Mouse (Mus musculus) heart, adult 11 months (tissue): ENCODE data around the gene Kcnq1.

ENCODE experiments used
- DNase-seq: peaks from one replicate; pipeline ENCODE4 v3.0.0; 2022

Gene Kcnq1

DNA sequence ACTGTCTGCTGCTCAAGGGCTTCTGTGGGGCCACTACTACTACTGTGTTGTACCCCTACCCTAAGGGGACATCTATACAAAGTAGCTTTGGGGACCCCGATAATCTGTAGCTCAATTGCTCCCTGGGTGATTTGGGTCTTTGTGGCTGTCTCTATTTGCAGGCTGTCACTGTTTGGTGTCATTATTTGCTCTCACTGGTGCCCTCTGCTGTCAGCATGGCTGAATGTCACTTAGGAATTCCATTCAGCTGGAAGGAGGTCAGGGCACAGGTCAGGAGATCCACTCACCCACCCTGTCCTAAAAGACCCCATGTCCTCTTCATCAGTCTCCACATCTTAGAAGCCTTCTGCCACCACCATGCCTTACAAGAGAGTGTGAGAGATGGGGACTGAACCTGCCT lies 32.6 kb downstream of the Kcnq1 start:
- peak; percentile 94 for DNase-seq

DNA sequence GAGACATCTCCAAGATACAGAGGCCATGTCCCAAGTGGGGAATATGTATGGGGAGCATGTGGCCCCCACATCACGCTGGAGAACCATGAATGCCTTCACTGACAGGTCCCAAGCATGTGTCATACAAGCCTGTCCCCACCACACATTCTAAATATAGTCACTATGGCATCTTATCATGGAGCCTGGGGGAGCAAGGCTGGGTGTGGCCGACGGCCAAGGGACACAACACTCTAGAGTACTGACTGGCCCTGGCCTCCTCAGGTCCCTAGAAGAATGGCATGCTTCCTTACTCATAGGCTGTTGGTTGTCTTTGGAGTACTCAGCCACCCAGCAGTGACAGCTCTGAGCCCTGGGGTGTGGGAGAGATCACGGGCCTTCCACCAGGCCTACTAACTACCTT lies 33.8 kb downstream of the Kcnq1 start:
- peak; percentile 98 for DNase-seq

DNA sequence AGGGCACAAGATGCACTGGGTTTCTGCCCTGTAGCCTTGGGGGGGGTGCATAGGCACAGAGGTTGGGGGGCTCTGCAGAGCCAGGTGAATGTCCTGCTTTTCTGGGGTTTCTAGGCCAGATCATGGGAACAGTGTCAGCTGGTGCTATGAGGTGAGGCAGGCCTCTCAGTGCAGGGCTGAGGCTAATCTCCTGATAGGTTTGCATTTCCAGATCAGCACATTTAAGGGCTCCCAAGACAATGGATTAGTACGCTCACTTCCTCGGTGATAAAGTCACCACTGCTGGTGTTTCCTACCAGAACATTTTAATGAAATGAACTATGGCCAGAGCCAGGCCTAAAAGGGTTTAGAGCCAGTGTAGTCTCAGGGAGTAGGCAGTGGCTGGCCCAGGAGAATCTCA lies 36.5 kb downstream of the Kcnq1 start:
- no peak for DNase-seq

DNA sequence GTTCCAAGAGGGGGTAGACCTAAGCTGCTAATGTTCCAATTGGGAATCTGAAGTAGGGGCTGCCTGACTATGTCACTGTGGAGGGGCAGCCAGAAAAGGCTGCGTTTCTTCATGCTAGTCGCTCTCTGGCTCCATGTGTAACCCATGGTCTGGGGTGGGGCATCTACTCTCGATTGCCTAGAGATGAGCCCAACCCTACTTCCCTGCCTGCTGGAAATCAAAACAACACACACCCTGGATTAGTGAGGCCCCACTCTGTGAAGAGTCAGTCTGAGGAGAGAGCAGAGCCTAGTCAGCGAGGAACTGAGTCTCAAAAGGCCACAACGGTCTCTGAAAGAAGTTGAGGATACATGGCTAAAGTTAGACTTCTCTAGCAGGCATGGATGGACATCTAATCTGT lies 40.9 kb downstream of the Kcnq1 start:
- DNase-seq = no peak

DNA sequence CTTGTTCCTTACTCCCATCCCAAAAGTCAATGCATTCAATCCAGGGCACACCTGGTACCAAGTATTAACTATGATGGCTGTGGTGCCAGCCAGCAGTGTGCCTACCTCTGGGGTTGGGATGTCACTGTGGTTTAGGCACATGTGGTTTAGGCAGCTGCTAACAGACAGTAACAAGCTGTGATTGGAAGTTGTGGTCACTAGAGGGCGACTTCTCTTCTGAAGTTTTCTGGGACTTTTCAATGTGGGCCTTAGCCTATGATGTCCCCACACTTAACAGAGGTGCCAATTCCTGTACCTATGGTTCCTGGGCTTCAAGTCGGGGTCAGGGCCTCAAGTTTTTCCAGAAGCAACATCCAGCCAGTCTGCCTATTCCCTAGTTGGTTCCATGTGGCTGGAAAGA lies 45.0 kb downstream of the Kcnq1 start:
- peak; percentile 89 for DNase-seq

DNA sequence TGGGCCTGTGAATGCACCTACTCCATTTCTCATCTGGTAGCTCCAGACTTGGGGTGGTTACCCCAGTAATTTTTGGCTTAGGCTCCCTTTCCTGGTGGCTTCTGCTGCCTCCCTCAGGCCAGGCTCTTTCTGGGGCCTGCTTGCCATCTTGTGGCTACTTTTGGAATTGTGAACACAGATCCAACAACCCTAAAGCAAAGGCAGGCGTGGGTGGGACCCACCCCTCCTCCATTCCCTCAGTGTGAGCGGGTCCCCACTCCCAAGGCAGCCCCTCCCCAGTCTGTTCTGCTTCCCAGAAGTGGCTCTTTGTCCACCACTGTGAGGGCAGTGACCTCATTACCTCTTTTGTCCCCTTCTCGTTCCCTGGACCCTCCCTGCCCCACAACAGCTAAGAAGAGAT lies 46.2 kb downstream of the Kcnq1 start:
- DNase-seq = peak; percentile 87

DNA sequence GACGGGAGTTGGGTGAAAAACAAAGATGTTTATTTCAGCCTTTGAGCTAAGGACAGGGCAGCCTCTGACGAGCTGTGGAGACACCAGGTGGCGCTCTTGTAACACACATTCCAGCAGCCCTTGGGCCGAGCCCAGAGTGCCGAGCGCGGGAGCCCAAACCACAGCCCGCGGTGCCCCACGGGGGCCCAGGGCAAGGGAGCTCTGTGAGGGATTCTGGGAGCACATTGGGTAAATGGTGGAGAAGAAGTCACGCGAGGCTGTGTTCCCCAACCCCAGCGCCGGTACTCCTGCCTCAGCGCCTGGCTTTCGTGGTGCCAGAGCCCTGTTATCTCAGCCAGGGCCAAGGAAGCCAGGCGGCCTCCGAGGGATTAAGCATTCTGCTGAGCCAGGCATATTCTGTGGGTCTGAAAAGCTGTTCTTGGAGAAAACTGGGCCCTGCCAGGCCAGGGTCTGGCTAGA lies 47.8 kb downstream of the Kcnq1 start:
- peak; percentile 97 for DNase-seq

DNA sequence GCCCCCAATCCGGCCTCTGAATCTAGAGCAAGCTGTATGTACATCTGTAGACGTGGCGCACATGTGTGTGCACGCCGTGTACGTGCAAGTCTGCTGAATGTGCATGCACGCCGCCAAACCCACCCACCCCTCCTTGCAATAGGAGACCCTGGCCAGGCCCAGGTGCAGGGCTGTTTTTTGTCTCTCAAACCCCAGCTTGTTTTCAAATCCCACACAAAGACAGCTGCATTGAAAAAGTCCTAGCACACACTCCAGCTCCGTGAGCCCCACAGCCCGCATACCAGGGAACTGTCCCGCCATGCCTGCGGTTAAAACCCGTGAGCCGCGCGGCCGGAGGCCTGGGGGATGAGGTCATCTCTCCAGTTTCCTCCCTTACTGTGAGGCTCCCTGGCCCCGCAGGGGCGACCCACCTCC lies 48.3 kb downstream of the Kcnq1 start:
- peak; percentile 92 for DNase-seq

DNA sequence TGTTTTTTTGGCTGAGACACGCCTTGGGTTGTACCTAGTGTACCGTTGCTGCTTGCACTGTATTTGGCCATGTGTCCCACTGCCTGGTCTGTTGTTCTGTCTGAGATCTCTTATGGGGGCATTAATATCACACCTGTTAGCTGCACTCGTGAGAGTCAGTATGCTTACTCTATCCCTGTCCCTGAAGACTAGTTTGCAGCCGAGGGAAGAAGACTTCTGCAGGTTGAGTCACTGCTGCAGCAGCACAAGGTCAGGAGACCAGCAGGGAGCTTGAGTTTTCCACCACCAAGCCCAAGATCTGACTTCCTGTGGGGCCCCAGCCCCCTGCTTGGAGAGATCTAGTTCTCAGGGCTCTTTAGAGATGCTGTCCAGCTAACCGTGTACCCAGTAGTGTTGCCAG lies 49.1 kb downstream of the Kcnq1 start:
- peak; percentile 74 for DNase-seq

DNA sequence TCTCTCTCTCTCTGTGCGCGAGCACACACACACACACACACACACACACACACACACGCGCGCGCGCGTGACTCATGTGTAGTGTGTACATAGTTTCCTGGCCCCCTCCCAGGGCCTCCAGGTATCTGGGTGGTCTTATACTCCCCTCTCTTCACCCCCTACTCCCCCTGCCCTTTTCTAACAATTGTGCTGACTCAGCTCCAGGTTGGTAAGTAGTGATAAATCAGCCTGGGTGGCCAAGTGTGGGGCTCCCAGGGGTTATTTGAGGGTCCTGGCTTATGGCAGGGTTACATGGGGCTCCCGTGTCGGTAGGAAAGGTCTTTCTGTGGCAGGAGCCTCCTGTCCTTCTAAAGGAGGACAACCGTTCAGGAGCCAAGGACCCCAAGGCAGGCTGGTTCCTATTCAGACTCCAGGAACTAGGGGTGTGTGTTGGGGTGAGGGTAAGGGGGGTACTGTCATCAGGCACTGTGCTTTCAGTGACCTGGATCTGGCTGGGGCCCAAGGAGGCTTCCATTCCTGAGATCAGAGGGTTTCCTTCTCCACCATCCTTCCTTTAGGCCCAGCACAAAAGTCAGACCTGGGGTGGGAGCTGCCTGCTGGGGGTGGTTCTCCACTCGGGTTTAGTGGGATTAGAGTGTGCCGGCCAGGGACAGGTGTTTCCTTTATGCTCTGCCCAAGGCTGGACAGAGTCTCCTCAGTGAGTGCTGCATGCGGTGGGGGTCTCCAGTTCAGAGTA lies 52.7 kb downstream of the Kcnq1 start:
- no peak for DNase-seq

DNA sequence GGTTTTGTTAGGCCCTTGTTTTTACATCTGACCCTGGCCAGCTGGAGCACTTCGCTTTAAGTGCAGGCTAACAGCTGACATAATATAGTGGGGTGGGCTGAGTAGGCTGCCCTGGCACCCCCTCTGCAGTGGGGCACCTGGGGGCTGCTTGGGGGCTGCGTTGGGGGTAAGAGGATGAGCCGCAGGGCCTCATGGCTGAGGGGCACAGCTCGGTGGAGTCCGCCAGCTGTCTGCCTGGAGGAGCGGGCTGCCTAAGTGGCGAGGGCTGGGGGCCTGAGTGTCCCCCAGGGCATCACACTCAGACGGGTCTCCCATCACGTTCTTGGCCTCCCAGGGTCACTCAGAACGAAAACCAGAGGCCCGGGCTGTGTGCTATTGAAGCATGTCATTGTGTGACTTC lies 53.3 kb downstream of the Kcnq1 start:
- DNase-seq = peak; percentile 88

DNA sequence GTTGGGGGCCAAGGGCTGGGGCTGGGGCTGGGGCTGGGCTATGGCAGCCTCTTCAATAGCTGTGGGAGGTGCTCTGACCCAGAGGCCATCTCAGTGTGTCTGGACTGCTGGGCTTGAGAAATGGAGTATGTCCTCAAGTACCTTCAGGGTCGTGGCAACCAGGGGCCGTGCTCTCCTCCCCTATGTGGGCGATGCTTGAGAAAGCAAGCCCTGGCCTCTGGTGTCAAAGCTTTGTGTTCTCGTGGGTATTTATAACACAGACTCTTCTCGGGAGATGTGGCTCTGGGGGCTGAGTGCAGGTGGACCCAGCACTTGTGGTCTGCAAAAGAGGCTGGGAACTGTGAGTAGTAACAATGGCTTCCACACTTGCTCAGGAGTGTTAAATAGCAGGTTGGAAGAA lies 53.9 kb downstream of the Kcnq1 start:
- DNase-seq = peak; percentile 68

DNA sequence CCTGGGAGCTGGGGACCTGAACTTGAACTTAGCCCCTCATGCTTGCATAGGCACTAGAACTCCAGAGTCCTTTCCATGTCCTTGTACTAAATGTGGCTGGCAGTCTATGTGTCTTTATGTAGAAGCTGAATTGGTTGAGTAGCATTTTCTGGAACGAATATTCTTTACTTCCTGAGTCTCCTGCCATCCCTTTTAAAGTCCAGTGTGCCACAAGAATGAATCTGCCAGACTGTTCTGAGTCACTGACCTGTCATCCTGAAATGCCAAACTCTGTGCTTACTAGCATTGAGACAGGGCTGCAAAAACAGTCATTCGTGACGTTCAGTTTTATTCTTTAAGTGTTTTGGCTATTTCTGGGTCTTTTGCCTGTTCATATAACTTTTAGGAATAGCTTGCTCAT lies 55.9 kb downstream of the Kcnq1 start:
- DNase-seq = no peak

DNA sequence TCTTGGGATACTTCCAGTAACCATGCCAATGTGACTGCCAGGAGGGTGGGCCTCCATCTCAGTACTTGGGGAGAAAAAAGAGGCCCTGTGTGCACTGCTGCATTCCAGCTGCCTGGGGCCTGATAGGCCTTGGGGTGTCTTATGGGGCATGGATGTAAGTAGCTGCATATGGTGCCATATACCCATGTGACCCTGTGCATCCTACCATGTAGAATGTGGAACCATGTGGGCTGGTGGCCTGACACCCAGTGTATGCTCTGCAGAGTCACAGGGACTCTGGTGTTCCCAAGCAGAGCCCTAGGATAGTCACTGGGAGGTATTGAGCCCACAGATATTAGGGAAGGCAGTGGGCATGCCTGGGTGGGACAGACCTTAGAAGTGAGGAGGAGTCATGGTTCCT lies 57.9 kb downstream of the Kcnq1 start:
- DNase-seq = peak; percentile 87

DNA sequence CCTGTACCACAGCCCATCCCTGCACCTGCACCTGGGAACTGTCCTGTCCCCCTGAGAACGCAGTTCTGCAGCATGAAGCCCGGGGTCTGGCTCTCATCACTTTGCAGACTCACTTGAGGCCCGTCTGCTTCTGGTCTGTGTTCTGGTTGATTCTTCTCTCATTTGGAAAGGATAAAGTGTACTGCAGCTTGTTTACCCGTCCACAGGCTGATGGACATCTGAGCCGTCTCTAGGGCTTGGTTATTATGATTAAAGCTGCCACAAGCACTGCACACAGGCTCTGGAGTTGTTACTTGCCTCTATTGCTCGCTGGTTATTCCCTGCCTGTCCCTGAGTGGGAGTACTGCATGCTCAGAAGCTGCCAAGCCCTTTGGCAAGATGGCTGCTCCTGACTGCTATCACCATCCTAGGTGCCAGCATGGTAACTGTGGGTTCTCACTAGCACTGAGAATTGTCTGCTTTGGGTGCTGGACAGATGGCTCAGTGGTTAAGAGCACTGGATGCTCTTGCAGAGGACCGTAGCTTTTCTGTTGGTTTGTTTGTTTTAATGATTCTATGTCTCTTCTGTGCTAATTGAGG lies 59.6 kb downstream of the Kcnq1 start:
- DNase-seq = no peak

DNA sequence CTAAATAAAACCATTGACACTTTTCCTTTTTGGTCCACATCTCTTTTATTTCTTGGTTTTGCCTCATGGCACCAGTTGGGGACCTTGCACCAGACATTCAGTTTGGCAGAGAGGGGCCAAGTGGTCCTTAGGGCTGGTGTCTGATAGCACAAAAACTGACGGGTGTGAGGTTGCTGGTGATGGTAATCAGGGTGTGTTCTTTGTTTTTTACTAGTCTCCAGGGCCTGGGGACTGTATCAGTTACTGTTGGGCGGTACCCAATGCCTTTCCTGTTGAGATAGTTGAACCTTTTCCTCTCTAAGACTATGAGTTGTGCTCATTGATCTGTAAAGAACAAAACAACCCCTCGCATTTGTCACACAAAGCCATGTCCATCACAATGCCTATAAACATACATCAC lies 61.1 kb downstream of the Kcnq1 start:
- DNase-seq = no peak

DNA sequence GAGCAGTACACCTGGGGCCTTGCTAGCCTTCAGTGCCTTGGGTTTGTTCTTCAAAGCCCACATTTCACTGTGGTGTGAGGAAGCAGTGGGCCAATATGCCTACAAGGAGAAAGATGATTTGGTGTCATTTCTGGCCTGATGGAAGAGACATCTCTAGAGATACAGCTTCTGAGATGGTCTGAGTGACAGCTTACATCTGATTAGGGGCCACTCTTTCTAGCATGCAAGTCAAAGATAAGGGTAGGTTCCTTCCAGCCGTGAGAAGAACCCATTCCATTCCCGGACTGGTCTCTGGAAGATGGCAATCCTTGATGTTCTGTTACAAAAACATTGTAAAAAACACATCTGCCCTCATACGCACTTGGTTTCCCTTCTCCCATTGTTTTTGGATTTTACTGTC lies 63.2 kb downstream of the Kcnq1 start:
- DNase-seq = no peak

DNA sequence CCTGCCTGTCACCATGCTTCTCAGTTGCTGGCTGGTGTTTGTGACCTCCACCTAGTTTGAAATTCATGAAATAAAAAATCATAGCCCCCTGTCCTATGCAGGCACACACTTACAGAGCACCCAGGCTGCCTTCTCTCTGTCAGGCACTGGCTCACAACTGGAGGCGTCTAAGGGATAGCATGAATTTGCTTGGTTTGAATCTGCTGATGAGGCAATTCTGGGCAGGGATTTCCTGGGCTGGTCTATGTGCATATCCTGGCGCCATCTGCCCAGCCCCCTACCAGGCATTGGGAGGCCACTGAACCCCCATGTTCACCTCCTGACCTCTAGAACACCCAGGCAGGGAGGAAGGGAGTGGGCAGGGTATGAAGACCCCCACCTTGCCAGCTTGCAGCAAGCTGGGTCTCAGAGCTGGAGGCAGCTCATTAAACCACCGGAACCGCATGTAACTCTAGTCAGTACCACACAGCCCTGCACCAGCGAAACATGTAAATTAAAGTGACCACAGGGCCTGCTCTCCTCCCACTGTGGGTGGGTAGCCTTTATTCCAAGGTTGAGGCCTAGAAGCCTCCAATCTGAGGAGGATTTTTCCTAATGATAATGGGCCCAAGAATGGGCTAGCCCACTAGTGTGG lies 66.9 kb downstream of the Kcnq1 start:
- no peak for DNase-seq

DNA sequence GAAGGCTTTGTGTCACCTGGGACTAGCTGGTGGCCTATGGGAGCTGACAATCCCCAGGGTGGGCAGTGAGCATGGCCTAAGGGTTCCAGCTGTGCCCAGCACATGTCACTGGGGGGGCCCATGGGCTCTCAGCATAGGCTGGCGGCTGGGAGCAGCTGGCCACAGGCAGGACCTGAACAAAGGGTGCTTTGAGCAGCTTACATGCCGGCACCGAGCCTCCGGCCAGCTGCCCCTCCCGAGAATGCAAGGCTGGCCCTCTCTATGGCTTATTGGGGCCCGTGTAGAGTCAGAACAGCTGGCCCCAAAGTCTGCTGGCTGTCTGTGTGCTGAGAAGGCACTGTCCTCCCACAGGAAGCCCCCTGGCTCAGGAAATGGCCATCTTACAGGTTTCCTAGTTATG lies 68.5 kb downstream of the Kcnq1 start:
- peak; percentile 92 for DNase-seq

DNA sequence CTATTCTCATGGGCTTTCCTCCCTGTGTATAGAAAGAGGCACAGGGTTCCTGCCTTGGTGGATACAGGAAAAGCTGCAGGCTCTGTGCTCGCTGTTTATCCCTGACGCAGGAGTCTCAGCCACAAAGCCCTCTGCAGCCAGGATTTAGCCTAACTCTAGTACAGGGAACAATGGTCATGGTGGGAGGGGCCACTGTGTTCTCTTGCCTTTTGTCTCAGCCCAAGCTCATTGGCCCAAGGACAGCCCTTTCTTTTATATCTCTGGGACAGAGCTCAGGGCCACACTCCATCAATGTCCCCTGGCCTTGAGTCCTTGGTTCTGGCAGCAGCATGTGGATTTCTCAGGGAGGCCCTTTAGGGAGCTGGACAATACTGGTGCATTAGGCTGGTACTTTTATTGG lies 72.7 kb downstream of the Kcnq1 start:
- peak; percentile 92 for DNase-seq

DNA sequence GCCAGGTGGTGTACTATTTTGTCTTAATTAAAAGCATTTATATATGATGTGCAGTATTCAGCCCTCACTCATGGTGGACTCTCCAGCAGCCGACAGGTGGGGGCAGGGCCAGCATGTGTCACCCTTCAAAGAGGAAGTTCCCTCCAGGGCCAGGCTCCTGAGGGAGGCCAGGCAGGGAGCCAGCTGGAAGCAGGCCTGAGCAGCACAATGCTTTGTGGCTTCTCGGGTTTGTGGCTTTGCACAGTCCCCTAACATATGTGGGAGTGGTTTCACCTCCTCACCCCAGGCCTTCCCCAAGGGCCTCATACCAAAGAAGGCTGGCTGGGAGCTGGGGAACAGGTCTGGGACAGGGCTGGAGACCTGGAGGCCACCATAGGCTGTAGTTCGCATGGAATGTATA lies 74.6 kb downstream of the Kcnq1 start:
- peak; percentile 99 for DNase-seq

DNA sequence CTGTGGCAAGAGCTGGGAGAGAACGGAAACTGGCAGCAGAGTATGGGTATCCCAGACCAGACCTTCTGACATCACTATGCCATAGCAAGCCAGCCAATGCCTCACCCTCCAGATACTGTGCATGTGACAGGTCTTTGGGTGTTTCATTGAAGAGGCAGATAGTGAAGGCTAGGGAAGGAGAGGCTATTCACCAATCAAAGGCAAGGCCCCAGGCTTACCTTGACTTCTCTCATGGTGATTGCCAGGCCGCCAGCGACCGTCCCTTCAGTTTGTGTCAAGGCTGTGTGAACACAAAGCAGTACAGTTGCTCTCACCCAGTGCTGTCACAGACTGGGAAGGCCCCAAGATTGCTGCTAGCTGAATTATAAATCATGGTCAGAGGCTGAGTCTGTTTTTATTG lies 75.1 kb downstream of the Kcnq1 start:
- DNase-seq = no peak

DNA sequence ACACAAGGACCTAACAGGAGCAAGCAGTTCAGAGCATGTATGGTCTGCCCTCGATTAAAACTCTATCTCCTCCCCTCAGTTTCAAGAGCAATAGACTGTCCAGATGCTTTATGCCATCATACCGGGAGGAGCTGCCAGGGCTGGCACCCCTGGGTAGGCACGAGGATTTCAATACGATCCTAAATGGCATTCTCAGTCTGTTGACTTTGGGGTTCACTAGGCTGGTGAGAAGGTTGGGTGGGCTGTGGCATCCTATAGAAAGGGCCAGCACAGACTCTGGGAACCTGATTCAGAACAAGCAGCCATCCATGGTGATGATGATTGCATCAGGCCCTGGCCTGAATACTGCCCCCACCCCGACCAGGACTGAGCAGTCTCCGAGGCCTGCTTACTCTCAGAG lies 79.3 kb downstream of the Kcnq1 start:
- DNase-seq = peak; percentile 68

DNA sequence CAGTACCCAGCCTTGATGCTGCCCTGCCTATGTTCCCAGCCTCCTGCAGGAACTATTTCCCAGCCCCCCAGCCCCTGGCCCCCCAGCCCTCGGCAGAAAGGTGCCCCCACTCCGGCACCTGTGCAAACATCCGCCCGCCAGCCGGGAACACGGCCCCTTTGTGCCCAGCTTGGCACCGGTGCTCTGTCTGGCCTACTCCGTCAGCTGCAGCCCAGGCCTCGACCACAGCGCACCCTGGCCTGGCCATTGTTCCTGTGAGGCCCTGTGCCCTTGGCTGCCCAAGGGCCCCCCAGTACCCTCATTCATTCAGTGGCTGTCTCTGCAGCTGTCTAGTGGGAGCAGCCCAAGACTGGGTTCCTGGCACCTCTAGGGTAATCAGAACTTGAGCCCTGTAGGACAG lies 80.2 kb downstream of the Kcnq1 start:
- peak; percentile 85 for DNase-seq

DNA sequence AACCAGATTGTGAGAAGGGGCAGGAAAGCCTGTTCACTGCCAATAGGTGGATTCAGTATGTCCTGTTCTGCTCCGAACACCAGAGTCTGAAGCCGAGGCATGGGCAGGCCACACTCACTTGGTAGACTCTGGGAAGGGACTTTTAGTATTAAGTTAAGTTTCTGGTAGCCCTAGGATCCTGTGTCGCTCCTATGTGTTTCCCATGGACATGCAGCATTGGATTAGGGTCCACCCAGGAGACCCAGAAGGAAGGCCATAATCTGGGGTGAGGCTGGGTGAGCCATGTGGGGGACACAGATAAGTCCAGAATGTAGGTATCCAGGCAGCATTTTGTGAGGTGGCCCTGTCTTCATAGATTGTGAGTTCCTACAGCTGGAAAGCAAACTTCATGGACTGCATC lies 81.0 kb downstream of the Kcnq1 start:
- peak; percentile 72 for DNase-seq
